11 mouse cellular contexts compared by ENCODE assay signal in genomic region chr10:5234721-5235501, GRCm38 (mm10).
DNase-seq lines count a peak whose midpoint lies in the region; ATAC-seq and TF ChIP-seq lines count a peak whose summit lies in the region.
"Had no signal": no experiment of that assay in that cellular context is flagged by ENCODE, and none has a peak within 500 bp of the region (broad histone marks: within the 10 kb centered on the region; RNA-seq: fewer than 3 reads in every experiment).

No protein-coding gene starts in this region.

- H3K27me3 ChIP-seq in embryonic facial prominence, embryonic 10.5 days (replicated peaks; ENCODE audit: low read depth, poor library complexity, severe bottlenecking), result no peaks in the 10 kb centered on the region
- H3K27me3 ChIP-seq in forebrain, embryonic 15.5 days, result no peaks in the 10 kb centered on the region
- H3K27me3 ChIP-seq in midbrain, embryonic 11.5 days (ENCODE audit: control insufficient read depth, insufficient read depth, low read length), result no peaks in the 10 kb centered on the region
- H3K27me3 ChIP-seq: midbrain, embryonic 12.5 days had no signal

- H3K9ac ChIP-seq in forebrain, embryonic 15.5 days (replicated peaks), result no peak overlapping the region
- H3K9ac ChIP-seq in midbrain, embryonic 11.5 days (ENCODE audit: low read length), result no peak overlapping the region
- H3K9ac ChIP-seq: midbrain, embryonic 12.5 days had no signal

- no peak overlapping the region for H3K4me2 ChIP-seq in forebrain, embryonic 15.5 days (replicated peaks)
- no peak overlapping the region for H3K4me2 ChIP-seq in midbrain, embryonic 11.5 days
- H3K4me2 ChIP-seq: midbrain, embryonic 12.5 days had no signal

- 55% methylated on average over 9 of the region's 9 CpGs for WGBS in embryonic facial prominence, embryonic 10.5 days
- WGBS in forebrain, embryonic 15.5 days, result 74% methylated on average over 9 of the region's 9 CpGs
- 53% methylated on average over 9 of the region's 9 CpGs for WGBS in olfactory bulb, adult 2 months
- WGBS in midbrain, embryonic 11.5 days, result 83% methylated on average over 9 of the region's 9 CpGs

- peaks cover 22% of the 10 kb centered on the region for H3K4me1 ChIP-seq in embryonic facial prominence, embryonic 10.5 days
- H3K4me1 ChIP-seq in forebrain, embryonic 15.5 days, result peaks cover 6% of the 10 kb centered on the region; the same call in 1 of the 2 replicates
- peaks cover 2% of the 10 kb centered on the region for H3K4me1 ChIP-seq in olfactory bulb, adult 2 months (ENCODE audit: control insufficient read depth, insufficient read depth, low read length)
- 0 out of 2 replicates have a peak, but pooled peaks cover 3% of the 10 kb centered on the region for H3K4me1 ChIP-seq in midbrain, embryonic 11.5 days (ENCODE audit: control insufficient read depth, insufficient read depth, low read length)
- H3K4me1 ChIP-seq: midbrain, embryonic 12.5 days had no signal

- no peak overlapping the region for H3K4me3 ChIP-seq in left cerebral cortex, adult 2 months
- no peak overlapping the region for H3K4me3 ChIP-seq in embryonic facial prominence, embryonic 10.5 days
- no peak overlapping the region for H3K4me3 ChIP-seq in forebrain, embryonic 15.5 days
- H3K4me3 ChIP-seq in olfactory bulb, adult 2 months (ENCODE audit: insufficient read depth, low read depth, low read length), result no peak overlapping the region
- no peak overlapping the region for H3K4me3 ChIP-seq in midbrain, embryonic 11.5 days (ENCODE audit: low read depth, low read length)
- H3K4me3 ChIP-seq: midbrain, embryonic 12.5 days had no signal

- intact Hi-C loops in left cerebral cortex, adult 2 months (cut with DNase I), result loop anchor here (2.0 kb wide), 2 partner anchors 30 to 52 kb away; no protein-coding TSS in a partner anchor
- intact Hi-C loops in left cerebral cortex, postnatal 4 days (cut with DNase I), result no loop called here
- intact Hi-C loops in gastrocnemius, postnatal 14 days (cut with DNase I; ENCODE audit: low total_unique reads), result no loop called here

- peak; percentile 54 for ATAC-seq in forebrain, embryonic 15.5 days (replicated peaks)
- no peak for ATAC-seq in midbrain, embryonic 11.5 days (ENCODE audit: low FRiP score)

- DNase-seq in left cerebral cortex, adult 2 months (ENCODE audit: extremely low spot score in 1 of 2, low spot score in 2 of 2), result no peak
- no peak for DNase-seq in left cerebral cortex, postnatal 4 days
- DNase-seq in embryonic facial prominence, embryonic 10.5 days (ENCODE audit: low spot score), result peak; percentile 50
- DNase-seq in gastrocnemius, postnatal 14 days, result no peak
- DNase-seq in midbrain, embryonic 11.5 days (ENCODE audit: low spot score, missing footprints), result no peak
- DNase-seq: cerebellum, adult 8-10 months; heart, postnatal 10 days; lung, postnatal 10 days had no signal

- peak overlapping the region; percentile 40; the same call in 1 of the 2 replicates for H3K27ac ChIP-seq in left cerebral cortex, adult 2 months
- H3K27ac ChIP-seq in embryonic facial prominence, embryonic 10.5 days (replicated peaks), result peak overlapping the region; percentile 72
- 0 out of 2 replicates have a peak overlapping the region, but pooled peaks have one; percentile 3 for H3K27ac ChIP-seq in forebrain, embryonic 15.5 days (replicated peaks)
- H3K27ac ChIP-seq in olfactory bulb, adult 2 months (ENCODE audit: insufficient read depth, low read depth, low read length), result peak overlapping the region; percentile 31; the same call in 1 of the 2 replicates
- H3K27ac ChIP-seq in midbrain, embryonic 11.5 days (ENCODE audit: low read depth, low read length), result no peak overlapping the region
- H3K27ac ChIP-seq: midbrain, embryonic 12.5 days had no signal

- no peak for TF ChIP-seq POLR2A in olfactory bulb, adult 2 months (IDR thresholded peaks at IDR 0.05; ENCODE audit: insufficient read depth, low read depth, low read length)

- no peaks in the 10 kb centered on the region for H3K36me3 ChIP-seq in embryonic facial prominence, embryonic 10.5 days (replicated peaks)
- H3K36me3 ChIP-seq in forebrain, embryonic 15.5 days, result no peaks in the 10 kb centered on the region
- H3K36me3 ChIP-seq in midbrain, embryonic 11.5 days (ENCODE audit: control insufficient read depth, insufficient read depth, low read length), result no peaks in the 10 kb centered on the region
- H3K36me3 ChIP-seq: midbrain, embryonic 12.5 days had no signal

- no peak for TF ChIP-seq CTCF in left cerebral cortex, adult 2 months (IDR thresholded peaks at IDR 0.05)
- no peak for TF ChIP-seq CTCF in olfactory bulb, adult 2 months (IDR thresholded peaks at IDR 0.05; ENCODE audit: insufficient read depth, low read depth, low read length)

- no peaks in the 10 kb centered on the region for H3K9me3 ChIP-seq in embryonic facial prominence, embryonic 10.5 days
- H3K9me3 ChIP-seq in forebrain, embryonic 15.5 days, result no peaks in the 10 kb centered on the region
- no peaks in the 10 kb centered on the region for H3K9me3 ChIP-seq in midbrain, embryonic 11.5 days (ENCODE audit: control insufficient read depth, low read length)
- H3K9me3 ChIP-seq: midbrain, embryonic 12.5 days had no signal
